Mouse (Mus musculus): Measurements from ENCODE around the gene Cfap45. TPM values are rescaled to one million over a fixed set of nuclear protein-coding genes. Genes with fewer than 3 reads are reported as not detected.
A peak's percentile ranks its signal among the peaks of the same experiment; 100 is the strongest.

The Cfap45 gene
- polyA plus RNA-seq, 1 experiment = 1.2 TPM

GRCm38 (mm10) chr1:172512962-172513361 lies 7.6 kb upstream of the Cfap45 start:
- Histone ChIP-seq H3K27ac (ENCODE audit: insufficient read depth, low read depth, low read length) (peak overlapping the region; percentile 83), H3K4me3 (ENCODE audit: insufficient read depth, low read length) (peak overlapping the region; percentile 44), H3K4me1 (ENCODE audit: control insufficient read depth, insufficient read depth, low read length) (peaks cover 30% of the 10 kb centered on the region)
- TF ChIP-seq CTCF (IDR thresholded peaks at IDR 0.05; ENCODE audit: low read depth, low read length) = no peak
- no peak for TF ChIP-seq POLR2A (IDR thresholded peaks at IDR 0.05; ENCODE audit: borderline replicate concordance, low read depth, low read length)

DNA sequence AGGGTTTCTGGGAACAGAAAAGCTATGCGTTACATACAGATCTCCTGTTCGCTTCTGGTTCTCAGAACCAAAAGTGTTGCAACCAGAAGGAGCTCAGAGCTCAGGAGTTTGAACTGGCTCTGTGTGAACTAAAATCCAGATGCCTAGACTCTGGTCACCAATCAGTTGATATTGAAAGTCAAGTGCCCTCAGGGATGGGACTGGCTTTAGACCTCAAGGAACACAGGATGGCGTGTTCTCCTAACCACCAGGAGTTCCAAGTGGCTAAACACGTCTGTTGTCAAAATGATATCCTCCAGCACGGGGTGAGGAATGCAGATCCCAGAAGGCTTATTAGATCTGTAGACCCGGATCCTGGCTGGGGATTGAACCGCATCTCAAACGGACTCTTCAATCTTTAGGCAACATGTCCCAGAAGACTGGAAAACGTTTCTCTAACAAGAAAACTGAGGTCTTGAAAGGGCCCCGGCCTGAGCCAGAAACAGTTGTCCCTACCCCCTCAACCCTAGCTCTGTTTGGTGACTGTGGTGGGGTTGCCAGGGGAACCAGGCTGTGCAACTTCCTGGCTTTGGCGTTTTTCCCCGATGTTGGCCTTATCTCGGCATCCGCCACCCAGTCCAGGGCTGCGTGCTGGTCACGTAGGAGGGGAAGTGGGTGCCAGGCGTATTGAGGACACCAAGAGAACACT lies 6.9 kb upstream of the Cfap45 start:
- H3K4me1 ChIP-seq (ENCODE audit: control insufficient read depth, insufficient read depth, low read length) = peaks cover 30% of the 10 kb centered on the region
- TF ChIP-seq CTCF (IDR thresholded peaks at IDR 0.05; ENCODE audit: low read depth, low read length) = no peak
- TF ChIP-seq POLR2A (IDR thresholded peaks at IDR 0.05; ENCODE audit: borderline replicate concordance, low read depth, low read length) = no peak
- H3K4me3 ChIP-seq (ENCODE audit: insufficient read depth, low read length) = peak overlapping the region; percentile 44
- H3K27ac ChIP-seq (ENCODE audit: insufficient read depth, low read depth, low read length) = peak overlapping the region; percentile 83

DNA sequence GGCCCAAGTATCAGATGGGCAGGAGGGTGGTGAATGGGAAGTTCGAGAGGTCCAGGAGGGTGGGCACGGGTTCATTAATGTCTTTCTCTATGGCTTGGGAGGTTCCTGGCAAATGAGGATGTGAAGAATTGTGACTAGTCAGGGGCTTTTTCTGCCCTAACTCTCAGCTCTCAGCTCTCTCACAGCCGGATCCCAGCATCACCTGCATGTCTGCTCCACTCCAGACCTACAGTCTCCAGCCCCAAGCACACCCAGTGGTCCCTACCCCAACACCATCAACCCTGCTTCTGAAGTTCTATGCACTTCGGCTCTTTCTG lies 6.4 kb upstream of the Cfap45 start:
- H3K4me3 ChIP-seq (ENCODE audit: insufficient read depth, low read length) = peak overlapping the region; percentile 44; the same call in 1 of the 2 replicates
- peaks cover 30% of the 10 kb centered on the region for H3K4me1 ChIP-seq (ENCODE audit: control insufficient read depth, insufficient read depth, low read length)
- no peak for TF ChIP-seq POLR2A (IDR thresholded peaks at IDR 0.05; ENCODE audit: borderline replicate concordance, low read depth, low read length)
- H3K27ac ChIP-seq (ENCODE audit: insufficient read depth, low read depth, low read length) = peak overlapping the region; percentile 83

DNA sequence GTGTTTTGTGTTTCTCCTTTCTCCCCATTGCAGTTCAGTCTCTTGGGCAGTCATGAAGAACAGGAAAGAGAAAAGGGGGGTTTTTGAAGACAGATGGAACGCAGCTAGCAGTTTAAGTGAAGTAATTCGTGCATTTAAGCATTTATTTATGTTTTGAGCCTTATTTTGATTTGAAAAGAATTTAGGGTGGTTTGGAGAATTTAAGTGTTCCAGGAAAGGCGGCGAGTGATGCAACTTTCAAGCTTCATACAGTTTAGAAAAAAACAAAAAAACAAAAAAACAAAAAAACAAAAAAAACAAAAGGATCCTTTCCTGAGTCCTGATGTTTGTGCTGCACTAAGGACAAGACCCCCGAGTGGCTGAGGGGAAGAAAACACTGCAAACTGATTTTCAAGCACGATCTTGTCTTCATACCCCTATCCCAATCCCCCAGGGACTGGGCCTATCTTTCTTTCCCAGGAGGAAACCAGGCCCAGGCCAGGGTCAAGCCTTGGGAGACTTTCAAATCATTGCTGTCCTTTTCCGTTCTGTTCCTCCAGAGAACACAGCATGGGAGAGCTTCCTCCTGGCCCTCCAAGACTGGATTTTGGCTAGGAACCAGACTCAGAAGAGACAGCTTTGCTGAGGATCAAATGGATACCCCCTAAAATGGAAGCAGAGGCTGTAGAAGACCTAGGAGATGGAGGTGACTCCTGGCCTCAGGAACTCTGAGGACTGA lies 5.9 kb upstream of the Cfap45 start:
- Histone ChIP-seq H3K27ac (ENCODE audit: insufficient read depth, low read depth, low read length) (peak overlapping the region; percentile 83), H3K4me1 (ENCODE audit: control insufficient read depth, insufficient read depth, low read length) (peaks cover 30% of the 10 kb centered on the region), H3K4me3 (ENCODE audit: insufficient read depth, low read length) (peak overlapping the region; percentile 44; the same call in 1 of the 2 replicates)
- TF ChIP-seq CTCF (IDR thresholded peaks at IDR 0.05; ENCODE audit: low read depth, low read length) (no peak), POLR2A (IDR thresholded peaks at IDR 0.05; ENCODE audit: borderline replicate concordance, low read depth, low read length) (no peak)

- peak overlapping the region; percentile 83 for H3K27ac ChIP-seq (ENCODE audit: insufficient read depth, low read depth, low read length)
- peaks cover 30% of the 10 kb centered on the region for H3K4me1 ChIP-seq (ENCODE audit: control insufficient read depth, insufficient read depth, low read length)
- no peak overlapping the region for H3K4me3 ChIP-seq (ENCODE audit: insufficient read depth, low read length)
- TF ChIP-seq POLR2A (IDR thresholded peaks at IDR 0.05; ENCODE audit: borderline replicate concordance, low read depth, low read length) = no peak
Observed at GRCm38 (mm10) chr1:172515396-172515795, 5.2 kb upstream of the Cfap45 start.

DNA sequence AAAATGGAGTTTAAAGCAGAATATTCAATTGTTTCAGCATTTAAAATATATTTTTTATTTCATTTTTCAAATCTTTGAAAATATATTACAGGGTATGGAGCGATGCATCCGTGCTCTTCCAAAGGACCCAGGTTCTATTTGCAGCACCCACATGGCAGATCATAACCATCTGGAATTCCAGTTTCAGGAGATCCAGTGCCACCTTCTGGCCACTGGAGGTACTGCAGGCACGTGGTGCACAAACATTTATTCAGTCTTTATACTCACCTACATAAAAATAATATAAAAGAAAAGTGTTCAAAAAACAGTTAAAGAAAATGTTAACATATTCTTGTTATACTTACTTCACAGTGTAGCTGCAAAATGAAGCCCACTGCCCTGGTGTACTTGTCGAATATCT lies 2.6 kb upstream of the Cfap45 start:
- no peak overlapping the region for H3K4me3 ChIP-seq (ENCODE audit: insufficient read depth, low read length)
- TF ChIP-seq POLR2A (IDR thresholded peaks at IDR 0.05; ENCODE audit: borderline replicate concordance, low read depth, low read length) (no peak), CTCF (IDR thresholded peaks at IDR 0.05; ENCODE audit: low read depth, low read length) (peak; percentile 63; the same call in 1 of the 2 replicates)
- peaks cover 32% of the 10 kb centered on the region for H3K4me1 ChIP-seq (ENCODE audit: control insufficient read depth, insufficient read depth, low read length)
- no peak overlapping the region for H3K27ac ChIP-seq (ENCODE audit: insufficient read depth, low read depth, low read length)

DNA sequence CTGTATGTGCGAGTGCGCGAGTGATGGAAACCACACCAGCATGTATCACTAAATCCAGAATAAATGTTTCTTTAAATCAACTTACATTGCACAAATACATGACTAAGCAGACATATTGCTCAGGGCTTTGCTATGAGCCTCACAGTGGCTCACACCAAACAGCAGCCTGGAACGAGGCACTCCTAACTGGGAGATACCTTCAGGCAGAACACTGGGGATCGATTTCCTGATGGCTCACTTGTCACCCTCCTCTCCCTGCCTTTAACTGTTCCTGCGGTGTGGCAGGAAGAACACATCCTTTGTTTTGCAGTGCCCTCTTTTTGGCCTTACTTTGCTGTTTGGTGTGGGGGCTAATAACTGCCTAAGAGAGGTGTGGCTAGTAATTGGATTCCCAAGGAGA lies 957 bp upstream of the Cfap45 start:
- peaks cover 22% of the 10 kb centered on the region for H3K4me1 ChIP-seq (ENCODE audit: control insufficient read depth, insufficient read depth, low read length)
- no peak overlapping the region for H3K27ac ChIP-seq (ENCODE audit: insufficient read depth, low read depth, low read length)
- H3K4me3 ChIP-seq (ENCODE audit: insufficient read depth, low read length) = no peak overlapping the region
- no peak for TF ChIP-seq POLR2A (IDR thresholded peaks at IDR 0.05; ENCODE audit: borderline replicate concordance, low read depth, low read length)

DNA sequence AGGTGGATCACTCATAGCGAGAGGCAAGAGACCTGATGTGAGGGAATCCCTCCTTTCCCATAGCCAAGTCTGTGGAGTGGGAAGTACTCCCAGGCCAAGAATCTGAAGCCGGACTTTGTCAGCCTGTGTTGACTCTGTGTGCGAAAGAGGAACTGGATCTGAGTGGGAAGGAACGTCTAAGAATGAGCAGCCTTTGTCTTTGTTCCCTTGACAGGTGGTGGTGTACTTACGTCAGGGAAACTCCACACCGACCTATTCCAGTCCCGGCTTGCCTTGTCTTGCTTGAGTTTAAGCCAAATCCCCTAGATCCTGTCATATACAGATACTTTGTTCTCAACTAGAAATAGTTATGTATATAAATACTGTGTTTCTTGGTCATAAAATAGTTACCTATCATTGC lies 1.9 kb downstream of the Cfap45 start:
- H3K27ac ChIP-seq (ENCODE audit: insufficient read depth, low read depth, low read length) = no peak overlapping the region
- H3K4me1 ChIP-seq (ENCODE audit: control insufficient read depth, insufficient read depth, low read length) = peaks cover 22% of the 10 kb centered on the region
- TF ChIP-seq CTCF (IDR thresholded peaks at IDR 0.05; ENCODE audit: low read depth, low read length) (no peak), POLR2A (IDR thresholded peaks at IDR 0.05; ENCODE audit: borderline replicate concordance, low read depth, low read length) (no peak)
- no peak overlapping the region for H3K4me3 ChIP-seq (ENCODE audit: insufficient read depth, low read length)

GRCm38 (mm10) chr1:172523699-172524101 lies 3.1 kb downstream of the Cfap45 start:
- no peak overlapping the region for H3K27ac ChIP-seq (ENCODE audit: insufficient read depth, low read depth, low read length)

DNA sequence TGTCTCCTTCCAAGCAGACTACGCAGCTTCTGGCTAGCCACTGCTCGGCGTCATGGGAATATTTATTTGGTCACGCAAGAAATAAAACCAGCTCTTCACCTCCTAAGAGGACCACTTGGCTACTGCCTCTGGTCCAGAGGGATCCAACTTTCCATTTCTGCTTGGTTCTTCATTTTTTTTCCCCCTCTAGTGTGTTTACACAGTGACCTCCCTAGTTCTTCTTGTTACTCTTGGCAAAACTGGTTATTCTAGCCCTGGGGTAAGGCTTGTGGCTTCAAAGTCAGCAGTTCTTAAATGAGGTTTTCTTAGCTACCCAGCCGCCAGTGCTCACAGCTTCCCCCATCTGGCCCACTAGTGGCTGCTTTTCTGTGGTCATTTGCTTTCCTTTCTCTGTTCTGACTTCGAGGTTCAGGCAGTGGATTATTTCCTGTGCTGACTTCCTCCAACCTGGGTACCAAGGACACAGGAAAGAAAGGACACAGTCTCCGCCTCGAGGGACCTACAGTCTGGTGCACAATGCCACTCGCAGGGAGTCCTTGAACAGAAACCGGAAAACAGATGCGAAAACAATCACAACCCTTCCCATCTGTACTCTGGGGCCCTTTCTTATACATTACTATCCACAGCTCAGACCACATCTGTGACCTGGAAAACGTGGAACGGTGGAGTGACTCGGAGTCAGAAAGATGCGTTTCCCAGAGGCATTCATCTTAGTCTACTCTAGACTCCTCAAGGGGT lies 4.6 kb downstream of the Cfap45 start:
- no peak for TF ChIP-seq POLR2A (IDR thresholded peaks at IDR 0.05; ENCODE audit: borderline replicate concordance, low read depth, low read length)
- TF ChIP-seq CTCF (IDR thresholded peaks at IDR 0.05; ENCODE audit: low read depth, low read length) = no peak
- peak overlapping the region; percentile 66 for H3K27ac ChIP-seq (ENCODE audit: insufficient read depth, low read depth, low read length)

More at GRCm38 (mm10) chr1:172523699-172524101, 3.1 kb downstream of the Cfap45 start:
- Histone ChIP-seq H3K4me1 (ENCODE audit: control insufficient read depth, insufficient read depth, low read length) (peaks cover 22% of the 10 kb centered on the region), H3K4me3 (ENCODE audit: insufficient read depth, low read length) (no peak overlapping the region)
- TF ChIP-seq POLR2A (IDR thresholded peaks at IDR 0.05; ENCODE audit: borderline replicate concordance, low read depth, low read length) = no peak

More for the DNA sequence above, 4.6 kb downstream of the Cfap45 start:
- Histone ChIP-seq H3K4me1 (ENCODE audit: control insufficient read depth, insufficient read depth, low read length) (peaks cover 23% of the 10 kb centered on the region), H3K4me3 (ENCODE audit: insufficient read depth, low read length) (peak overlapping the region; percentile 28)
